Mouse (Mus musculus) liver, postnatal 0 days (tissue): ENCODE measurements around the gene Sp3.

ENCODE experiments used
- CTCF ChIP-seq: sonication (generic); IDR thresholded peaks from 2 replicates; pipeline ENCODE4 v1.5.1; 2016; ENCODE audit warnings: antibody characterized with exemption, low read depth
- EP300 ChIP-seq: IDR thresholded peaks from 2 replicates; pipeline ENCODE4 v1.6.1; 2016; ENCODE audit warnings: antibody characterized with exemption, low read depth, mild to moderate bottlenecking

GRCm38 (mm10) chr2:73027126-73027525 is 46.9 kb upstream of the Sp3 start:
- no peak for TF ChIP-seq CTCF
- TF ChIP-seq EP300 = no peak
